Mouse (Mus musculus): ENCODE data around the gene Lrrc4b. TPM values are rescaled to one million over a fixed set of nuclear protein-coding genes. Genes with fewer than 3 reads are reported as not detected.

The Lrrc4b gene
- polyA plus RNA-seq, 1 experiment: 372 TPM

- DNase-seq (ENCODE audit: low read depth): no peak
- TF ChIP-seq POLR2A (IDR thresholded peaks at IDR 0.05; ENCODE audit: borderline replicate concordance, extremely low read depth, insufficient read depth, insufficient read length, poor library complexity, severe bottlenecking) (no peak), CTCF (IDR thresholded peaks at IDR 0.05; ENCODE audit: borderline replicate concordance, extremely low read depth, insufficient read depth, insufficient read length) (no peak)
These were observed 37.4 kb downstream of the Lrrc4b start for GRCm38 (mm10) chr7:44466006-44466887.

GRCm38 (mm10) chr7:44466888-44467311 is 38.1 kb downstream of the Lrrc4b start:
- DNase-seq (ENCODE audit: low read depth): no peak
- TF ChIP-seq CTCF (IDR thresholded peaks at IDR 0.05; ENCODE audit: borderline replicate concordance, extremely low read depth, insufficient read depth, insufficient read length): no peak
- no peak for TF ChIP-seq POLR2A (IDR thresholded peaks at IDR 0.05; ENCODE audit: borderline replicate concordance, extremely low read depth, insufficient read depth, insufficient read length, poor library complexity, severe bottlenecking)

- TF ChIP-seq CTCF (IDR thresholded peaks at IDR 0.05; ENCODE audit: borderline replicate concordance, extremely low read depth, insufficient read depth, insufficient read length) (no peak), POLR2A (IDR thresholded peaks at IDR 0.05; ENCODE audit: borderline replicate concordance, extremely low read depth, insufficient read depth, insufficient read length, poor library complexity, severe bottlenecking) (peak; percentile 37; the same call in 1 of the 2 replicates)
- peak; percentile 99 for DNase-seq (ENCODE audit: low read depth)
These were observed 39.1 kb downstream of the Lrrc4b start, which contains the start of gene Josd2 for GRCm38 (mm10) chr7:44467811-44468411. TSS of gene Josd2 (plus strand) at chr7:44467980.

- TF ChIP-seq CTCF (IDR thresholded peaks at IDR 0.05; ENCODE audit: borderline replicate concordance, extremely low read depth, insufficient read depth, insufficient read length): no peak
- TF ChIP-seq POLR2A (IDR thresholded peaks at IDR 0.05; ENCODE audit: borderline replicate concordance, extremely low read depth, insufficient read depth, insufficient read length, poor library complexity, severe bottlenecking): no peak
- no peak for DNase-seq (ENCODE audit: low read depth)
These were observed 39.9 kb downstream of the Lrrc4b start for GRCm38 (mm10) chr7:44468644-44469285.

GRCm38 (mm10) chr7:44469677-44470675 is 41.2 kb downstream of the Lrrc4b start:
- DNase-seq (ENCODE audit: low read depth): no peak
- TF ChIP-seq CTCF (IDR thresholded peaks at IDR 0.05; ENCODE audit: borderline replicate concordance, extremely low read depth, insufficient read depth, insufficient read length) (no peak), POLR2A (IDR thresholded peaks at IDR 0.05; ENCODE audit: borderline replicate concordance, extremely low read depth, insufficient read depth, insufficient read length, poor library complexity, severe bottlenecking) (no peak)

- TF ChIP-seq POLR2A (IDR thresholded peaks at IDR 0.05; ENCODE audit: borderline replicate concordance, extremely low read depth, insufficient read depth, insufficient read length, poor library complexity, severe bottlenecking): no peak
- no peak for TF ChIP-seq CTCF (IDR thresholded peaks at IDR 0.05; ENCODE audit: borderline replicate concordance, extremely low read depth, insufficient read depth, insufficient read length)
- DNase-seq (ENCODE audit: low read depth): no peak
These were observed 42.1 kb downstream of the Lrrc4b start for GRCm38 (mm10) chr7:44470696-44471612.

- no peak for TF ChIP-seq POLR2A (IDR thresholded peaks at IDR 0.05; ENCODE audit: borderline replicate concordance, extremely low read depth, insufficient read depth, insufficient read length, poor library complexity, severe bottlenecking)
- TF ChIP-seq CTCF (IDR thresholded peaks at IDR 0.05; ENCODE audit: borderline replicate concordance, extremely low read depth, insufficient read depth, insufficient read length): no peak
- DNase-seq (ENCODE audit: low read depth): peak; percentile 34
These were observed 43.2 kb downstream of the Lrrc4b start for GRCm38 (mm10) chr7:44471880-44472557.

GRCm38 (mm10) chr7:44472558-44472885 is 43.7 kb downstream of the Lrrc4b start:
- DNase-seq (ENCODE audit: low read depth): no peak

GRCm38 (mm10) chr7:44472961-44473646 is 44.3 kb downstream of the Lrrc4b start:
- TF ChIP-seq CTCF (IDR thresholded peaks at IDR 0.05; ENCODE audit: borderline replicate concordance, extremely low read depth, insufficient read depth, insufficient read length) (no peak), POLR2A (IDR thresholded peaks at IDR 0.05; ENCODE audit: borderline replicate concordance, extremely low read depth, insufficient read depth, insufficient read length, poor library complexity, severe bottlenecking) (no peak)
- no peak for DNase-seq (ENCODE audit: low read depth)

More at GRCm38 (mm10) chr7:44472558-44472885, 43.7 kb downstream of the Lrrc4b start:
- TF ChIP-seq CTCF (IDR thresholded peaks at IDR 0.05; ENCODE audit: borderline replicate concordance, extremely low read depth, insufficient read depth, insufficient read length) (no peak), POLR2A (IDR thresholded peaks at IDR 0.05; ENCODE audit: borderline replicate concordance, extremely low read depth, insufficient read depth, insufficient read length, poor library complexity, severe bottlenecking) (no peak)
